Comparison of ENCODE assay signal across 9 mouse cellular contexts in the genomic region with DNA sequence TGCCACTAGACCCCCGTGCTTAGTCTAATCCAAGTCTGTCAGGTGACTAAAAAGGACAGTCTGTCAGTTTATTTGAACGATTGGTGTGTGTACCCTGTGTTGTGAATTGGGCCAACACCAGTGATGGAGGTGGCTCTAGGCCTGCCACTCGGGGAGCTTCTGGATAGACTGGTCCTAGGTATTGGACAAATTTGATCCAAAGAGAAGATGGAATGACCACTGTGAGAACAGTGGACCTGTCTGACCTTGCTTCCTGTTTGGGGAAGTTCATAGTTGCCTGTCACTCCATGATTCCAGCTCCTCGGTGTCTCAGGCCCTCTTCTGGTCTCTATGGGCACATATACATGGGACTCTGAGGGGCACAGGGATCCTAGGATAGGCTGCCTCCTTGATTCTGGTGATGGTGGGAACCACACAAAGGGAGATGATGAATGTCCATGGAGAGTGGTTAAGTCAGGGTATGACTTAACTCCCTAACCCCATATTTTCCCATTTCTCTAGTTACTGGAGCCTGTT. TPM values are rescaled to one million over a fixed set of nuclear protein-coding genes. Genes with fewer than 3 reads are reported as not detected.
DNase-seq lines count a peak whose midpoint lies in the region; ATAC-seq and TF ChIP-seq lines count a peak whose summit lies in the region.
"Had no signal": no experiment of that assay in that cellular context is flagged by ENCODE, and none has a peak within 500 bp of the region (broad histone marks: within the 10 kb centered on the region; RNA-seq: fewer than 3 reads in every experiment).

No protein-coding gene starts in this region.

- H3K4me2 ChIP-seq in liver, embryonic 16.5 days (ENCODE audit: low read depth, low read length) = peak overlapping the region; percentile 87

- intact Hi-C loops in gastrocnemius, postnatal 14 days (cut with DNase I; ENCODE audit: low total_unique reads) = no loop called here

- peak overlapping the region; percentile 95 for H3K9ac ChIP-seq in liver, embryonic 16.5 days (ENCODE audit: low read depth, low read length)

- peak overlapping the region; percentile 73 for H3K27ac ChIP-seq in liver, embryonic 16.5 days (ENCODE audit: low read length)

- peaks cover 39% of the 10 kb centered on the region for H3K36me3 ChIP-seq in erythroblast, embryonic 14.5 days (ENCODE audit: control insufficient read depth)
- H3K36me3 ChIP-seq in E14TG2a.4 (ENCODE audit: insufficient read depth, low read length) = peaks cover 50% of the 10 kb centered on the region
- H3K36me3 ChIP-seq in liver, embryonic 16.5 days (ENCODE audit: control insufficient read depth, insufficient read depth) = peaks cover 25% of the 10 kb centered on the region

- H3K4me1 ChIP-seq in erythroblast, embryonic 14.5 days (ENCODE audit: control insufficient read depth) = peaks cover 45% of the 10 kb centered on the region
- peaks cover 64% of the 10 kb centered on the region for H3K4me1 ChIP-seq in E14TG2a.4 (replicated peaks; ENCODE audit: low read depth, low read length)
- peaks cover 30% of the 10 kb centered on the region for H3K4me1 ChIP-seq in liver, embryonic 16.5 days (ENCODE audit: control insufficient read depth, low read depth, low read length)

- WGBS in liver, embryonic 16.5 days (ENCODE audit: insufficient replicate concordance) = 7% methylated on average over 4 of the region's 4 CpGs

- no peaks in the 10 kb centered on the region for H3K9me3 ChIP-seq in erythroblast, embryonic 14.5 days (ENCODE audit: control insufficient read depth, low read length)
- H3K9me3 ChIP-seq in E14TG2a.4 (ENCODE audit: low read length) = no peaks in the 10 kb centered on the region
- no peaks in the 10 kb centered on the region for H3K9me3 ChIP-seq in liver, embryonic 16.5 days (replicated peaks; ENCODE audit: control insufficient read depth, low read length)

- H3K4me3 ChIP-seq in erythroblast, embryonic 14.5 days (replicated peaks) = peak overlapping the region; percentile 97
- H3K4me3 ChIP-seq in E14TG2a.4 (replicated peaks; ENCODE audit: low read length) = peak overlapping the region; percentile 99
- peak overlapping the region; percentile 89 for H3K4me3 ChIP-seq in liver, embryonic 16.5 days (ENCODE audit: low read depth, low read length)

- no peak for DNase-seq in left cerebral cortex, adult 8-10 months (ENCODE audit: low spot score in 2 of 2)
- DNase-seq in gastrocnemius, postnatal 14 days = no peak
- DNase-seq: embryo, embryonic 11 days had no signal

- ATAC-seq in erythroblast, adult 5-6 weeks (replicated peaks; ENCODE audit: low FRiP score, poor library complexity, severe bottlenecking) = no peak
- 0 out of 2 replicates have a peak, but pooled peaks have one; percentile 11 for ATAC-seq in granulocyte monocyte progenitor cell, adult 5-6 weeks (replicated peaks; ENCODE audit: poor library complexity, severe bottlenecking)
- no peak for ATAC-seq in liver, embryonic 16.5 days (ENCODE audit: low read depth)
- ATAC-seq in activated CD4-positive, CD25-positive, alpha-beta regulatory T cell, adult 4 months = no peak

- H3K27me3 ChIP-seq in erythroblast, embryonic 14.5 days (ENCODE audit: control insufficient read depth) = no peaks in the 10 kb centered on the region
- no peaks in the 10 kb centered on the region for H3K27me3 ChIP-seq in E14TG2a.4 (ENCODE audit: insufficient read depth, low read length)
- H3K27me3 ChIP-seq in liver, embryonic 16.5 days (ENCODE audit: control insufficient read depth, insufficient read depth, low read depth, low read length) = no peaks in the 10 kb centered on the region

- TF ChIP-seq CTCF in E14TG2a.4 (conservative IDR thresholded peaks at IDR 0.05; ENCODE audit: low read length) = no peak

RNA-seq across cellular contexts. Expression of a gene that starts 1.3 kb away (rescaled TPM):
- 212 and 288 TPM in 2 replicates for polyA plus RNA-seq in erythroblast, embryonic 14.5 days (2012)
- total RNA-seq in erythroblast, adult 5-6 weeks (2015; ENCODE audit: low replicate concordance) = 649 and 667 TPM in 2 replicates
- total RNA-seq in erythroblast, adult 5-6 weeks (2017; ENCODE audit: low replicate concordance) = 67.6 and 181 TPM in 2 replicates
- total RNA-seq in granulocyte monocyte progenitor cell, adult 5-6 weeks (2014; fragmentation: Nextera tagmentation) = 4,181 and 4,473 TPM in 2 replicates
- 929 and 980 TPM in 2 replicates for total RNA-seq in granulocyte monocyte progenitor cell, adult 5-6 weeks (2017)
- polyA plus RNA-seq in liver, embryonic 16.5 days (2015; fragmentation: Nextera tagmentation; extraction: Ambion mirVana) = 531 and 598 TPM in 2 replicates
- 1,000 to 10,000 TPM; 1,380 to 1,513 TPM for polyA plus RNA-seq in activated CD4-positive, CD25-positive, alpha-beta regulatory T cell, adult 4 months (2017; shearing (Covaris generic))
- total RNA-seq in left cerebral cortex, adult 8-10 months (2022) = 100 to 1,000 TPM; 521 to 591 (median 572) TPM
- total RNA-seq in gastrocnemius, postnatal 14 days (2021) = 100 to 1,000 TPM; 522 to 620 TPM

RNA-seq across cellular contexts. Expression of a gene that starts 13.2 kb away (rescaled TPM):
- polyA plus RNA-seq in erythroblast, embryonic 14.5 days (2012) = 8.3 and 10.6 TPM in 2 replicates
- 15.9 and 18.6 TPM in 2 replicates for total RNA-seq in erythroblast, adult 5-6 weeks (2015; ENCODE audit: low replicate concordance)
- total RNA-seq in erythroblast, adult 5-6 weeks (2017; ENCODE audit: low replicate concordance) = 21.6 and 24.4 TPM in 2 replicates
- total RNA-seq in granulocyte monocyte progenitor cell, adult 5-6 weeks (2014; fragmentation: Nextera tagmentation) = 72.1 and 81.1 TPM in 2 replicates
- 61.2 and 64.1 TPM in 2 replicates for total RNA-seq in granulocyte monocyte progenitor cell, adult 5-6 weeks (2017)
- 31.3 and 34.0 TPM in 2 replicates for polyA plus RNA-seq in liver, embryonic 16.5 days (2015; fragmentation: Nextera tagmentation; extraction: Ambion mirVana)
- 100 to 1,000 TPM in 1 of 2 experiments, 10 to 100 TPM in 1; 68.7 to 110 TPM for polyA plus RNA-seq in activated CD4-positive, CD25-positive, alpha-beta regulatory T cell, adult 4 months (2017; shearing (Covaris generic))
- total RNA-seq in left cerebral cortex, adult 8-10 months (2022) = 100 to 1,000 TPM; 117 to 123 (median 121) TPM
- total RNA-seq in gastrocnemius, postnatal 14 days (2021) = 10 to 100 TPM; 60.0 to 60.1 TPM

RNA-seq across cellular contexts. Expression of a gene that starts 20.7 kb away (rescaled TPM):
- polyA plus RNA-seq in erythroblast, embryonic 14.5 days (2012) = 0.45 and 0.53 TPM in 2 replicates
- 4.4 and 6.1 TPM in 2 replicates for total RNA-seq in erythroblast, adult 5-6 weeks (2015; ENCODE audit: low replicate concordance)
- 0.98 and 4.1 TPM in 2 replicates for total RNA-seq in erythroblast, adult 5-6 weeks (2017; ENCODE audit: low replicate concordance)
- 4.1 and 6.1 TPM in 2 replicates for total RNA-seq in granulocyte monocyte progenitor cell, adult 5-6 weeks (2014; fragmentation: Nextera tagmentation)
- total RNA-seq in granulocyte monocyte progenitor cell, adult 5-6 weeks (2017) = 0.88 and 1.1 TPM in 2 replicates
- 4.8 and 6.3 TPM in 2 replicates for polyA plus RNA-seq in liver, embryonic 16.5 days (2015; fragmentation: Nextera tagmentation; extraction: Ambion mirVana)
- polyA plus RNA-seq in activated CD4-positive, CD25-positive, alpha-beta regulatory T cell, adult 4 months (2017; shearing (Covaris generic)) = 10 to 100 TPM; 61.5 to 70.3 TPM
- 1 to 10 TPM; 6.2 to 8.4 (median 8.0) TPM for total RNA-seq in left cerebral cortex, adult 8-10 months (2022)
- 10 to 100 TPM; 15.0 to 15.7 TPM for total RNA-seq in gastrocnemius, postnatal 14 days (2021)

RNA-seq across cellular contexts. Expression of a gene that starts 28.3 kb away (rescaled TPM):
- 2.3 and 2.8 TPM in 2 replicates for polyA plus RNA-seq in erythroblast, embryonic 14.5 days (2012)
- 47.0 and 53.2 TPM in 2 replicates for total RNA-seq in erythroblast, adult 5-6 weeks (2015; ENCODE audit: low replicate concordance)
- total RNA-seq in erythroblast, adult 5-6 weeks (2017; ENCODE audit: low replicate concordance) = 7.7 and 15.1 TPM in 2 replicates
- total RNA-seq in granulocyte monocyte progenitor cell, adult 5-6 weeks (2014; fragmentation: Nextera tagmentation) = 37.1 and 55.8 TPM in 2 replicates
- 30.8 and 41.3 TPM in 2 replicates for total RNA-seq in granulocyte monocyte progenitor cell, adult 5-6 weeks (2017)
- polyA plus RNA-seq in liver, embryonic 16.5 days (2015; fragmentation: Nextera tagmentation; extraction: Ambion mirVana) = 7.9 and 10.8 TPM in 2 replicates
- polyA plus RNA-seq in activated CD4-positive, CD25-positive, alpha-beta regulatory T cell, adult 4 months (2017; shearing (Covaris generic)) = 100 to 1,000 TPM; 107 to 125 TPM
- 1 to 10 TPM; 2.1 to 6.1 (median 3.6) TPM for total RNA-seq in left cerebral cortex, adult 8-10 months (2022)
- total RNA-seq in gastrocnemius, postnatal 14 days (2021) = 10 to 100 TPM in 1 of 2 experiments, 1 to 10 TPM in 1; 5.9 to 11.6 TPM

RNA-seq across cellular contexts. Expression of a gene that starts 39.9 kb away (rescaled TPM):
- polyA plus RNA-seq in erythroblast, embryonic 14.5 days (2012) = 15.5 and 15.7 TPM in 2 replicates
- total RNA-seq in erythroblast, adult 5-6 weeks (2015; ENCODE audit: low replicate concordance) = 6.3 and 13.2 TPM in 2 replicates
- total RNA-seq in erythroblast, adult 5-6 weeks (2017; ENCODE audit: low replicate concordance) = 6.7 and 9.4 TPM in 2 replicates
- total RNA-seq in granulocyte monocyte progenitor cell, adult 5-6 weeks (2014; fragmentation: Nextera tagmentation) = 60.1 and 83.1 TPM in 2 replicates
- total RNA-seq in granulocyte monocyte progenitor cell, adult 5-6 weeks (2017) = 45.8 and 47.7 TPM in 2 replicates
- polyA plus RNA-seq in liver, embryonic 16.5 days (2015; fragmentation: Nextera tagmentation; extraction: Ambion mirVana) = 66.1 and 67.9 TPM in 2 replicates
- polyA plus RNA-seq in activated CD4-positive, CD25-positive, alpha-beta regulatory T cell, adult 4 months (2017; shearing (Covaris generic)) = 10 to 100 TPM; 31.2 to 41.1 TPM
- total RNA-seq in left cerebral cortex, adult 8-10 months (2022) = 10 to 100 TPM; 34.8 to 39.2 (median 39.1) TPM
- total RNA-seq in gastrocnemius, postnatal 14 days (2021) = 10 to 100 TPM; 38.2 to 39.4 TPM
